Mouse (Mus musculus) G1E (cell line): ENCODE results near the gene Nos1.

Source experiments
- CTCF ChIP-seq: IDR thresholded peaks from 2 replicates; pipeline ENCODE4 v1.5.1; 2012; ENCODE audit warnings: low read depth, low read length, inconsistent platforms, mixed read lengths
- GATA1 ChIP-seq: IDR thresholded peaks from 2 replicates; pipeline ENCODE4 v1.6.1; 2012; ENCODE audit warnings: borderline replicate concordance, low read length, inconsistent platforms, mixed read lengths
- GATA2 ChIP-seq: IDR thresholded peaks from 2 replicates; pipeline ENCODE4 v1.6.1; 2012; ENCODE audit warnings: low read depth, low read length, inconsistent platforms, borderline replicate concordance
- TAL1 ChIP-seq: conservative IDR thresholded peaks from 2 replicates; pipeline ENCODE4 v1.6.1; 2012; ENCODE audit warnings: low read depth, low read length, inconsistent platforms, mixed read lengths

GRCm38 (mm10) chr5:118002059-118002458 is 221.2 kb downstream of the Nos1 start:
- TF ChIP-seq CTCF = peak; percentile 89
- TF ChIP-seq TAL1 = no peak
- no peak for TF ChIP-seq GATA2
- no peak for TF ChIP-seq GATA1
